Mouse (Mus musculus) heart, adult 9 months (tissue): ENCODE results near the gene Tmem233.

Experiments
- DNase-seq, 2 experiments: peaks; one replicate each; pipeline ENCODE4 v3.0.0; 2022; ENCODE audit warnings: low spot score in 2 of 2

Tmem233 gene

DNA sequence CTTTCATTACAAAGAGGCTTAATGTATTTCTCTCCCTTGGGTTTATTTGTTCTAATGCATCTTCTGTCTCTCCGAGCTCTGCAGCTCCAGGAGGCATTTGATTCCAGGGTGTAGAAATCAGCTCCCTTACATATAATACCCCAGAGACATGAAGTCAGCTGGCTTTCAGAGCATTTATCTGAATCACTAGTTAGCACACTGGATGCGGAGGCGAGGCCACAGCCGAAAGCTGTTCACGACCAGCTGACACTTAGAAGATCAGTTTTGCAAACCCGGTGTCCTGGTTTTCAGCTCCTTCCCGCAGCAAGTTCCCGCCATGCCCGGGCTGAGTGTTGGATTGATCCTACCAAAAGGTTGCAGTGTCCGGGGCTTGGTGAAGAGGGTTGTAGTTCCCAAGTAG lies 78.8 kb downstream of the Tmem233 start:
- no peak for DNase-seq

DNA sequence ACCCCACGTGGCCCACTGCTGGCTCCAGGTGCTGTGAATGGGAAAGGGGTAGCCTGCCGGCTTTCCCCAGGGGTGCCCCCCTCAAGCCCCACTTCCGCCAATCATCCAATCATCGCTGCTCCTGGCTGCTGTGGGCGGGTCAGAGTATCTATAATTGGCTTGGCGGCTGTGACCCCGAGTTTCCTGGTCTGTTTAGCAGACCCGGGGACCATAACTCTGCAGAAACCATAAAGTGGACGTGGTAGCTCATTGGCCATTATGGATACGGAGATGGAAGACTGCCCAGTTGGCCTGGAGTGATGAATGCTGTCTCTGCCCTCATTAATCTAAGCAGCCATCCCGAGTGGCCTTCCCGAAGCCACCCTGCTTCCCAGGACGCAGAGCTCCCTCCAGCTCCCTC lies 79.2 kb downstream of the Tmem233 start:
- DNase-seq: no peak

DNA sequence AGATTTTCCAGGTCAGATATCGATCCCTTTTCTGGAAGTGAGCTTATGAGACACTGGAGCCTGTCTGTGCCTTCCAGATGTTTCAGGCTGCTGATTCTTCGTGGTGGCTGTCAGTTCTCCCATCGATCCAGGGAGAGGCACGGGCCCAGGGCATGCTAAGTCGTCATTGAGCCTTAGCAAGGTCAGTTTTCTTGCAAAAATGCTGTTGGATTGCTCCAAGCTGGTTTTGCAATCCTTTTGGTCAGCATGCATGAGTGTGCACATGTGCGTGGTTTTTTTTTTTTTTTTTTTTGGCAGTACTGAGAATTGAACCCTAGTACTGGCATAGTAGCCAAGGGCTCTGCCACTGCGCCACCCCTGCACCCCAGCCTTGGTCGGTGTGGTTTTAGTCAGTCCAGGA lies 79.9 kb downstream of the Tmem233 start:
- DNase-seq: no peak

DNA sequence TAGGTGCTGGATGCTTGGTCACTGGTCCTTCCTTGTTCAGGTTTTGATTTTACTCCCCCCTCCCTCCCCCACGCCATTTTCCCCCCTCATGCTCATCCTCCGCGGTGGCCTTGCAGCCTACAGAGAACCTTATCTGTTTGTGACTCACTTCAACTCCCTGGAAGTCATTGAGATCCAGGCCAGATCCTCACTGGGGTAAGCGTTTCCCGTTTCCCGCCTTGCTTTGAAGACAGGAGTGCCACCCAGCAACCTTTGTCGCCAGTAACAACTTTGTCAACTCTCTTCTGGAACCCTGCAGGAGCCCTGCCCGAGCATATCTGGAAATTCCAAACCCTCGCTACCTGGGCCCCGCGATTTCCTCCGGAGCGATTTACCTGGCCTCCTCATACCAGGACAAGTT lies 85.7 kb downstream of the Tmem233 start:
- no peak for DNase-seq

DNA sequence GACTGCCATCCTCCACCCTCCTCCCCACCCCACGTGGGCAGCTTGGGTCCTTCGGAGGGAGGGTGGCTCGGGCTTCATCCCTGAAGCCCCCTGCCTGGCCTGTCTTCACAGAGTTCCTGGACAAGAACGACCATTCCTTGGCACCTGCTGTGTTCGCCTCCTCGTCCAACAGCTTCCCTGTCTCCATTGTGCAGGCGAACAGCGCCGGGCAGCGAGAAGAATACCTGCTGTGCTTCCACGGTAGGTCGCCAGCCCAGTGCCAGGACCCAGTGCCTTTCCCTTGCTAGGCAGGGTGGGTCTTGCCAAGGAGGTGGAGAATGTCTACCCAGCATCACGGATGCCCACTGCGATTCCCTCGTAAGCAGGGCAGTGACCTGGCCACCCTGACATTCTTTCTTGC lies 88.9 kb downstream of the Tmem233 start:
- no peak for DNase-seq

DNA sequence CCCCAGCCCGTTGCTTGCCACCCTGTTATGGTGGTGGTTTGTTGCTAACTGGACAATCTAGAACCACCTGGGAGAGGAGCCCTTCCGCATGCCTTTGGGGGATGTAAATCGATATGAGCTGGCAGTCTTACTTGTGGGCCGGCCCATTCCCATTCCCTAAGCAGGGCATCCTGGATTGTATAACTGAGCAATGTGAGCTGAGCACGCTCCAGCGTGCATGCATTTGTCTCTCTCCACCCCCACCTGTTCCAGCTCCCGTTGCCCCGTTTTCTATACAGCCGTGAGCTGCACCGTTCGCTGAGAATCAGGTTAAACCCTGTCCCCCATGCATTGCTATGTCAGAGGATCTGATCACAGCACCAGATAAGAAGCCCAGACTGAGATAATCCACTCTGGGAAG lies 91.3 kb downstream of the Tmem233 start:
- no peak for DNase-seq
